Mouse (Mus musculus): Measurements from ENCODE around the gene Fam76b.
A peak's percentile ranks its signal among the peaks of the same experiment; 100 is the strongest.

The Fam76b gene

GRCm38 (mm10) chr9:13871631-13872030, 44.1 kb downstream of the Fam76b start:
- no peak for DNase-seq (ENCODE audit: low spot score)

GRCm38 (mm10) chr9:13874359-13874758, 46.8 kb downstream of the Fam76b start:
- peak; percentile 29 for DNase-seq (ENCODE audit: low spot score)

GRCm38 (mm10) chr9:13875340-13875739, 47.8 kb downstream of the Fam76b start:
- peak; percentile 8 for DNase-seq (ENCODE audit: low spot score)

- DNase-seq (ENCODE audit: low spot score), result no peak
These were observed 53.2 kb downstream of the Fam76b start for GRCm38 (mm10) chr9:13880761-13881160.

- no peak for DNase-seq (ENCODE audit: low spot score)
These were observed 55.0 kb downstream of the Fam76b start for GRCm38 (mm10) chr9:13882478-13882877.

GRCm38 (mm10) chr9:13888981-13889380, 61.5 kb downstream of the Fam76b start:
- no peak for DNase-seq (ENCODE audit: low spot score)

GRCm38 (mm10) chr9:13889657-13890056, 62.1 kb downstream of the Fam76b start:
- DNase-seq (ENCODE audit: low spot score), result peak; percentile 79

GRCm38 (mm10) chr9:13890171-13890570, 62.7 kb downstream of the Fam76b start:
- DNase-seq (ENCODE audit: low spot score), result no peak

- peak; percentile 11 for DNase-seq (ENCODE audit: low spot score)
These were observed 64.4 kb downstream of the Fam76b start for GRCm38 (mm10) chr9:13891888-13892287.

GRCm38 (mm10) chr9:13893044-13893443, 65.5 kb downstream of the Fam76b start:
- DNase-seq (ENCODE audit: low spot score), result no peak

GRCm38 (mm10) chr9:13894491-13894890, 67.0 kb downstream of the Fam76b start:
- no peak for DNase-seq (ENCODE audit: low spot score)

- DNase-seq (ENCODE audit: low spot score), result no peak
These were observed 67.4 kb downstream of the Fam76b start for GRCm38 (mm10) chr9:13894936-13895335.

GRCm38 (mm10) chr9:13896055-13896454, 68.5 kb downstream of the Fam76b start:
- DNase-seq (ENCODE audit: low spot score), result no peak

GRCm38 (mm10) chr9:13898510-13899305, 71.2 kb downstream of the Fam76b start:
- no peak for DNase-seq (ENCODE audit: low spot score)

GRCm38 (mm10) chr9:13902030-13902429, 74.5 kb downstream of the Fam76b start:
- DNase-seq (ENCODE audit: low spot score), result no peak

- no peak for DNase-seq (ENCODE audit: low spot score)
These were observed 76.7 kb downstream of the Fam76b start for GRCm38 (mm10) chr9:13904091-13904779.

Measured in adipocyte (in vitro differentiated cells).